Mouse (Mus musculus) liver, embryonic 14.5 days (tissue): ENCODE measurements around the gene Glyat. TPM values are rescaled to one million over a fixed set of nuclear protein-coding genes. Genes with fewer than 3 reads are reported as not detected.

ENCODE experiments used
- ATAC-seq: fragments of 200-750 bp; cut with Nextera tagmentation; 2 replicates; pipeline ENCODE4 v1.8.0; 2017; ENCODE audit warnings: moderate number of reproducible peaks, mild to moderate bottlenecking, moderate library complexity; ENCODE audit not compliant: insufficient read depth
- DNase-seq, 3 experiments: peaks; one replicate each; pipeline ENCODE4 v3.0.0-alpha.2; 2012 to 2013; ENCODE audit warnings: low read depth in 3 of 3, low spot score in 3 of 3
- H3K27ac ChIP-seq: fragments of 300-500 bp; sonication (generic); 2 replicates; pipeline ENCODE4 v1.5.1; 2014; ENCODE audit warnings: moderate library complexity, mild to moderate bottlenecking, control low read depth, inconsistent platforms
- H3K27me3 ChIP-seq: fragments of 300-500 bp; sonication (generic); 2 replicates; pipeline ENCODE4 v1.6.1; 2014; ENCODE audit warnings: mild to moderate bottlenecking, low read length, moderate library complexity; ENCODE audit not compliant: control insufficient read depth, insufficient read depth
- H3K36me3 ChIP-seq: fragments of 300-500 bp; sonication (generic); replicated peaks from 2 replicates; pipeline ENCODE4 v1.6.1; 2014; ENCODE audit warnings: low read depth; ENCODE audit not compliant: control insufficient read depth, insufficient read depth
- H3K4me1 ChIP-seq, 2 experiments: fragments of 200-500 bp in 1 of 2; fragments of 300-500 bp in 1 of 2; sonication (generic) in 1 of 2; replicated peaks; 2 replicates each; pipeline ENCODE4 v1.6.1; 2012 to 2014; ENCODE audit warnings: antibody characterized with exemption in 1 of 2, inconsistent platforms in 1 of 2, low read length in 1 of 2; ENCODE audit not compliant: control insufficient read depth in 2 of 2, insufficient read depth in 2 of 2
- H3K4me2 ChIP-seq: fragments of 300-500 bp; sonication (generic); 2 replicates; pipeline ENCODE4 v1.6.1; 2014; ENCODE audit warnings: low read depth, mild to moderate bottlenecking, control low read depth, moderate library complexity
- H3K4me3 ChIP-seq, 2 experiments: fragments of 200-500 bp in 1 of 2; fragments of 300-500 bp in 1 of 2; sonication (generic) in 1 of 2; 2 replicates each; pipeline ENCODE4 v1.5.1; 2012 to 2014; ENCODE audit warnings: low read depth in 2 of 2, low read length in 2 of 2, mild to moderate bottlenecking in 2 of 2, control low read depth in 1 of 2, inconsistent platforms in 1 of 2, moderate library complexity in 1 of 2; ENCODE audit not compliant: insufficient read depth in 1 of 2
- H3K9ac ChIP-seq: fragments of 300-500 bp; sonication (generic); replicated peaks from 2 replicates; pipeline ENCODE4 v1.6.1; 2014; ENCODE audit warnings: mild to moderate bottlenecking, control low read depth, moderate library complexity
- H3K9me3 ChIP-seq: fragments of 300-500 bp; sonication (generic); 2 replicates; pipeline ENCODE4 v1.6.1; 2016; ENCODE audit warnings: low read length, mixed read lengths; ENCODE audit not compliant: control insufficient read depth
- CTCF ChIP-seq: IDR thresholded peaks from 2 replicates; pipeline ENCODE4 v1.5.1; 2016; ENCODE audit warnings: antibody characterized with exemption, low read depth, control low read depth
- EP300 ChIP-seq: IDR thresholded peaks from 2 replicates; pipeline ENCODE4 v1.6.1; 2016; ENCODE audit warnings: antibody characterized with exemption, low read depth
- WGBS: fragments of 180-500 bp; shearing (Covaris S2); extraction: QIAGEN DNeasy Blood & Tissue Kit; methylation state at CpG from one replicate; pipeline ENCODE4 v1.1.7; 2014; ENCODE audit not compliant: insufficient replicate concordance; 5-methylcytosine and 5-hydroxymethylcytosine counted together
- polyA plus RNA-seq, 2 experiments: library from polyadenylated mRNA; depleted of rRNA in 1 of 2; stranded (reverse) in 1 of 2; unstranded in 1 of 2; fragments of >200 nt; fragmentation: Nextera tagmentation in 1 of 2; extraction: Ambion mirVana in 1 of 2; gene quantifications; 2 replicates each; pipeline versions ENCODE4 v1.2.1 to v1.2.3; 2012 to 2014

Glyat gene
- polyA plus RNA-seq, 2 experiments, result 0.19 to 0.38 TPM

DNA sequence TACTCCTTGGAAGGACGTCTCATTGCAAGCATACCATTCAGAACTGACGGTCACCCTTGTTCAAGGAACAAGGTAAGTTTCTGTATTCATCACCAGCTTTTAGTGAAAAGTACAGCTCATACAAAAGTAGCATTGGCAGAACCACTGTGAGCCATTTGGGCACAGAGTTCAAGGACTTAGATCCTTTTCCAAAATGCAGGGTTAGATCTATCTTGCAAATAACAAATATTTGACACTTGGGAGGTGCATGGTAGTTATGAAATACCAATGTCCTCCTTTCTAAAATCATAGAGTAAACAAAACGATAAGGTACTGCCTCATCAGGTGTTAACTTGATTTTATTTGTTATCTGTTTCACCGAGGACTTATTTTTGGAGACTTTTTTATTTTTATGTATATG lies 37.9 kb downstream of the Glyat start:
- Histone ChIP-seq H3K9ac (no peak overlapping the region), H3K27me3 (no peaks in the 10 kb centered on the region), H3K4me2 (no peak overlapping the region), H3K4me1 (no peaks in the 10 kb centered on the region), H3K4me3 (no peak overlapping the region), H3K36me3 (no peaks in the 10 kb centered on the region), H3K27ac (no peak overlapping the region), H3K9me3 (no peaks in the 10 kb centered on the region)
- ATAC-seq, result no peak
- no peak for DNase-seq
- TF ChIP-seq CTCF, result no peak
- TF ChIP-seq EP300, result no peak
- WGBS, result 51% methylated on average over 4 of the region's 4 CpGs

DNA sequence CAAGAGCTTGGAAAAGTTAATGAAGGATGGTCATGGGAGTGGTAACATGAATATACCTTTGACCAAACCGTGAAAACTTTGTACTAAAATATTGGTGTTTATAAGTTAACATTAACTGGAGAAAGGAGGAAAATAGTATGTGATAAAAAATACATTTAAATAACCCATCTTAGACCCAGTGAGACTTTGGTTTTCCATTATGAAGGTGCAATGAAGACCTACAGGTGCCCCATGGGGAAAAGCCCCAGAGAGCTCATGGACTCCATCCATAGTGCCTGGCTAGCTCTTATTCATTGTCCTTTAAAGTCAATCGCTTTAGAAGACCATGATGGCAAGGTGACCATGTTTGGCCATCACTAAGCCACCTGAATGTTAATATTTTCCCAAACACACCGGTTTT lies 44.7 kb downstream of the Glyat start, which contains the start of gene Olfr1443:
Gene Olfr1443, plus strand, starts transcription at position 301 of the 400 bp plus-strand sequence.
- H3K4me1 ChIP-seq, result no peaks in the 10 kb centered on the region
- no peaks in the 10 kb centered on the region for H3K9me3 ChIP-seq
- no peaks in the 10 kb centered on the region for H3K27me3 ChIP-seq
- TF ChIP-seq EP300 (no peak), CTCF (no peak)
- no peak for DNase-seq
- WGBS, result 42% methylated on average over 3 of the region's 3 CpGs
- H3K4me3 ChIP-seq, result no peak within 1 kb of the TSS
- H3K9ac ChIP-seq, result no peak within 1 kb of the TSS
- no peak within 1 kb of the TSS for H3K4me2 ChIP-seq
- no peak within 1 kb of the TSS for H3K27ac ChIP-seq
- no peaks in the 10 kb centered on the region for H3K36me3 ChIP-seq
- no peak for ATAC-seq

DNA sequence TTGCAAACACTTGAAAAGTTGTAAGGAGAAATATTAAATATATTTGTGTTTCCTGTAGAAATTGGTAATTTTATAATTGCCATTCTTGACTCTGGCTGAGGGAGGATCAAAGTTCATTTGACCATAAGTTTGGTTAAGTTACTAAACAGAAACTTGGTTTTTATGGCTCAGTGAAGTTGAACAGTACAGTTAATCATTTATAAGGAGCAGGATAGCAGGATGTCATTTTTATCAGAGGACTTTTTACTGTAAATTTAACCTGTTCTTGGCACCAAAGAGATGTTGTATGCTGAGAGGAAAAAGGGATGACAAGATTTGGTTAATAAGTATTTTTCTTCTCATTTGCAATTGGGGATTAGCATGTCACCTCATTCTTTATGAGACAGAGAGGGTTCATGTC lies 51.5 kb downstream of the Glyat start:
- ATAC-seq, result no peak
- Histone ChIP-seq H3K9me3 (no peaks in the 10 kb centered on the region), H3K27me3 (no peaks in the 10 kb centered on the region)

DNA sequence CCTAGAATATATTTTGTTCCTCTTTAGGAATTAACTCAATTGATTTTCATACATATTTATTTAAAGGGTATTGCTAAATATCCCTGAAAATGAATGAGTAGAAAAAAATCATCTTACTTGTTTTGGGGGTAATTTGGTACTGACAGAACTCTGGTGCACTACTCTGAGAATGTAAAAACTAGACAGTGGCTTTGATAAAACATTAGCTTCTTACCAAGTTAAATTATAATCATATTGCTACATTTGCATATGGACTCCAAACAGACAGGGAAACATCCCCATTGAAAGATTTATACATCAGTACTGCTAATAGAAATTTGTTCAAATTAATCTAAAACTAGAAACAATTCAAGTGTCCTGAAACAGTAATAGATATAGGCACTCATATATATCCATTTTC lies 52.1 kb downstream of the Glyat start:
- Histone ChIP-seq H3K4me1 (no peaks in the 10 kb centered on the region), H3K27me3 (no peaks in the 10 kb centered on the region), H3K36me3 (no peaks in the 10 kb centered on the region), H3K9ac (no peak overlapping the region), H3K9me3 (no peaks in the 10 kb centered on the region), H3K27ac (no peak overlapping the region), H3K4me3 (no peak overlapping the region), H3K4me2 (no peak overlapping the region)
- no peak for DNase-seq
- no peak for ATAC-seq
- no peak for TF ChIP-seq EP300

More for the DNA sequence above, 51.5 kb downstream of the Glyat start:
- no peak overlapping the region for H3K4me2 ChIP-seq
- H3K4me1 ChIP-seq, result no peaks in the 10 kb centered on the region
- DNase-seq, result no peak
- no peak overlapping the region for H3K27ac ChIP-seq
- no peak overlapping the region for H3K4me3 ChIP-seq
- H3K36me3 ChIP-seq, result no peaks in the 10 kb centered on the region
- no peak overlapping the region for H3K9ac ChIP-seq
- TF ChIP-seq EP300 (no peak), CTCF (no peak)

DNA sequence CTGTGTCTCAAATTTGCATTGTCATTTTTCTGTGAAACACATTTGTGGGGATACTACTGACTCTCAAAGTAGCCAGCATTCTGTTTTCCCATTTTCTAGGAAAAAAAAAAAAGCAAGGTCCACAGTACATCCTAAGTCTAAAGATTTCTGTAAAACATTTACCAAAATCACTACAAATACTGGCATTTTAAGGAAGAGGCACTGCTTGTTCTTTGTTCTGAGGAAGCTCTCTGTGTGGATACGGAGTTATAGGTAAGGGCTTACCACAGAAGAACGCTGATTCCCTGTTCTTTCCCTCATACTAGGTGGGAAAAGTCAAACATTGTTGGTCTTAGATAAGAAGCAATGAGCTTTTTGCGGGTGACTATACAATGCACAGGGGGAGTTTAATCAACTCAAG lies 62.5 kb downstream of the Glyat start, which contains the start of gene Keg1:
Gene Keg1, plus strand, starts transcription at position 197 of the 400 bp plus-strand sequence.
- no peak within 1 kb of the TSS for H3K4me2 ChIP-seq
- no peaks in the 10 kb centered on the region for H3K36me3 ChIP-seq
- H3K27me3 ChIP-seq, result no peaks in the 10 kb centered on the region
- H3K4me1 ChIP-seq, result no peaks in the 10 kb centered on the region
- TF ChIP-seq CTCF, result no peak
- no peak for TF ChIP-seq EP300
- no peak within 1 kb of the TSS for H3K9ac ChIP-seq
- H3K9me3 ChIP-seq, result no peaks in the 10 kb centered on the region
- DNase-seq, result no peak
- H3K4me3 ChIP-seq, result no peak within 1 kb of the TSS
- no peak within 1 kb of the TSS for H3K27ac ChIP-seq
- WGBS, result 52% methylated on average over 3 of the region's 3 CpGs
- ATAC-seq, result no peak

DNA sequence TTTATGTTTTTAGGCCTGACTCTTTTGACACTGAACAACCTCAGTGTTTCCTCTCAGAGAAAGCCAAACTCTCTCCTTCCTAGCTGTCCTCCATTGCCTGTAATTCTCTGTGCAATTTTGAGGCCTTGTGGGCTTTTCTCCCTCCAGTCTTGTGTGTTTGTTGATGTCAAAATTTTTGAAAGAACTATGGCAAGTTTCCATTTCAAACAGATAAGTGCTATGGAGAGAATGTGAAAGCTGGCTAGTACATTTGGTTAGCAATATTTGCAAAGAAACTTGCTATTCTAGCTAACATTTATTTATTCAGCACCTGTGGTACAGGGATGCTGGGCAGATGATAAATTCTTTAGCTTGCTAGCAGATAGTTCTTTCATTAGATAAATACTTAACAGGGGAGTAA lies 63.1 kb downstream of the Glyat start:
- Histone ChIP-seq H3K4me3 (no peak overlapping the region), H3K27ac (no peak overlapping the region), H3K4me2 (no peak overlapping the region), H3K36me3 (no peaks in the 10 kb centered on the region), H3K9ac (no peak overlapping the region), H3K9me3 (no peaks in the 10 kb centered on the region), H3K27me3 (no peaks in the 10 kb centered on the region), H3K4me1 (no peaks in the 10 kb centered on the region)
- DNase-seq, result no peak
- no peak for TF ChIP-seq EP300
- no peak for TF ChIP-seq CTCF
- no peak for ATAC-seq

Other genes starting within 250 kb of the Glyat start
- not detected in 2 replicates for gene Olfr1440, start 246.0 kb upstream of the Glyat start, polyA plus RNA-seq (2012; rRNA removed)
- not detected in 2 replicates for gene Olfr1440, start 246.0 kb upstream of the Glyat start, polyA plus RNA-seq (2014; fragmentation: Nextera tagmentation; extraction: Ambion mirVana)
- not detected in 2 replicates for gene Olfr1441, start 215.9 kb upstream of the Glyat start, polyA plus RNA-seq (2012; rRNA removed)
- gene Olfr1441, start 215.9 kb upstream of the Glyat start, polyA plus RNA-seq (2014; fragmentation: Nextera tagmentation; extraction: Ambion mirVana), result not detected in 2 replicates
- gene Pfpl, start 205.4 kb upstream of the Glyat start, polyA plus RNA-seq (2012; rRNA removed), result not detected in 2 replicates
- not detected in 2 replicates for gene Pfpl, start 205.4 kb upstream of the Glyat start, polyA plus RNA-seq (2014; fragmentation: Nextera tagmentation; extraction: Ambion mirVana)
- 4.0 and 5.9 TPM in 2 replicates for gene Mpeg1, start 172.5 kb upstream of the Glyat start, polyA plus RNA-seq (2012; rRNA removed)
- 1.8 and 2.0 TPM in 2 replicates for gene Mpeg1, start 172.5 kb upstream of the Glyat start, polyA plus RNA-seq (2014; fragmentation: Nextera tagmentation; extraction: Ambion mirVana)
- gene Dtx4, start 131.9 kb upstream of the Glyat start, polyA plus RNA-seq (2012; rRNA removed), result 1.5 TPM in 2 replicates
- gene Dtx4, start 131.9 kb upstream of the Glyat start, polyA plus RNA-seq (2014; fragmentation: Nextera tagmentation; extraction: Ambion mirVana), result 1.6 and 1.9 TPM in 2 replicates
- 9.2 and 17.9 TPM in 2 replicates for gene Fam111a, start 87.6 kb upstream of the Glyat start, polyA plus RNA-seq (2012; rRNA removed)
- 30.3 and 31.5 TPM in 2 replicates for gene Fam111a, start 87.6 kb upstream of the Glyat start, polyA plus RNA-seq (2014; fragmentation: Nextera tagmentation; extraction: Ambion mirVana)
- 1.5 and 1.9 TPM in 2 replicates for gene Gm4952, start 33.3 kb upstream of the Glyat start, polyA plus RNA-seq (2012; rRNA removed)
- 4.2 and 4.3 TPM in 2 replicates for gene Gm4952, start 33.3 kb upstream of the Glyat start, polyA plus RNA-seq (2014; fragmentation: Nextera tagmentation; extraction: Ambion mirVana)
- gene Olfr1442, start 37.1 kb downstream of the Glyat start, polyA plus RNA-seq (2012; rRNA removed), result not detected in 2 replicates
- gene Olfr1442, start 37.1 kb downstream of the Glyat start, polyA plus RNA-seq (2014; fragmentation: Nextera tagmentation; extraction: Ambion mirVana), result not detected in 2 replicates
- not detected in 2 replicates for gene Olfr1443, start 44.8 kb downstream of the Glyat start, polyA plus RNA-seq (2012; rRNA removed)
- not detected in 2 replicates for gene Olfr1443, start 44.8 kb downstream of the Glyat start, polyA plus RNA-seq (2014; fragmentation: Nextera tagmentation; extraction: Ambion mirVana)
- gene Keg1, start 62.5 kb downstream of the Glyat start, polyA plus RNA-seq (2012; rRNA removed), result 1.8 and 2.0 TPM in 2 replicates
- gene Keg1, start 62.5 kb downstream of the Glyat start, polyA plus RNA-seq (2014; fragmentation: Nextera tagmentation; extraction: Ambion mirVana), result 2.7 and 4.6 TPM in 2 replicates
- 0.94 and 1.8 TPM in 2 replicates for gene Cntf, start 132.3 kb downstream of the Glyat start, polyA plus RNA-seq (2012; rRNA removed)
- 0.35 and 0.72 TPM in 2 replicates for gene Cntf, start 132.3 kb downstream of the Glyat start, polyA plus RNA-seq (2014; fragmentation: Nextera tagmentation; extraction: Ambion mirVana)
- gene Zfp91, start 162.8 kb downstream of the Glyat start, polyA plus RNA-seq (2012; rRNA removed), result 9.7 and 13.5 TPM in 2 replicates
- 4.8 and 5.2 TPM in 2 replicates for gene Zfp91, start 162.8 kb downstream of the Glyat start, polyA plus RNA-seq (2014; fragmentation: Nextera tagmentation; extraction: Ambion mirVana)
- gene Lpxn, start 162.9 kb downstream of the Glyat start, polyA plus RNA-seq (2012; rRNA removed), result 1.3 and 1.5 TPM in 2 replicates
- gene Lpxn, start 162.9 kb downstream of the Glyat start, polyA plus RNA-seq (2014; fragmentation: Nextera tagmentation; extraction: Ambion mirVana), result 2.2 and 2.7 TPM in 2 replicates
- gene Gm5244, start 213.4 kb downstream of the Glyat start, polyA plus RNA-seq (2012; rRNA removed), result not detected in 2 replicates
- gene Gm5244, start 213.4 kb downstream of the Glyat start, polyA plus RNA-seq (2014; fragmentation: Nextera tagmentation; extraction: Ambion mirVana), result not detected in 2 replicates
- not detected in 2 replicates for gene Olfr1444, start 224.0 kb downstream of the Glyat start, polyA plus RNA-seq (2012; rRNA removed)
- gene Olfr1444, start 224.0 kb downstream of the Glyat start, polyA plus RNA-seq (2014; fragmentation: Nextera tagmentation; extraction: Ambion mirVana), result not detected in 2 replicates